Mouse (Mus musculus): Measurements from ENCODE around the gene Olfr288.

Gene Olfr288

DNA sequence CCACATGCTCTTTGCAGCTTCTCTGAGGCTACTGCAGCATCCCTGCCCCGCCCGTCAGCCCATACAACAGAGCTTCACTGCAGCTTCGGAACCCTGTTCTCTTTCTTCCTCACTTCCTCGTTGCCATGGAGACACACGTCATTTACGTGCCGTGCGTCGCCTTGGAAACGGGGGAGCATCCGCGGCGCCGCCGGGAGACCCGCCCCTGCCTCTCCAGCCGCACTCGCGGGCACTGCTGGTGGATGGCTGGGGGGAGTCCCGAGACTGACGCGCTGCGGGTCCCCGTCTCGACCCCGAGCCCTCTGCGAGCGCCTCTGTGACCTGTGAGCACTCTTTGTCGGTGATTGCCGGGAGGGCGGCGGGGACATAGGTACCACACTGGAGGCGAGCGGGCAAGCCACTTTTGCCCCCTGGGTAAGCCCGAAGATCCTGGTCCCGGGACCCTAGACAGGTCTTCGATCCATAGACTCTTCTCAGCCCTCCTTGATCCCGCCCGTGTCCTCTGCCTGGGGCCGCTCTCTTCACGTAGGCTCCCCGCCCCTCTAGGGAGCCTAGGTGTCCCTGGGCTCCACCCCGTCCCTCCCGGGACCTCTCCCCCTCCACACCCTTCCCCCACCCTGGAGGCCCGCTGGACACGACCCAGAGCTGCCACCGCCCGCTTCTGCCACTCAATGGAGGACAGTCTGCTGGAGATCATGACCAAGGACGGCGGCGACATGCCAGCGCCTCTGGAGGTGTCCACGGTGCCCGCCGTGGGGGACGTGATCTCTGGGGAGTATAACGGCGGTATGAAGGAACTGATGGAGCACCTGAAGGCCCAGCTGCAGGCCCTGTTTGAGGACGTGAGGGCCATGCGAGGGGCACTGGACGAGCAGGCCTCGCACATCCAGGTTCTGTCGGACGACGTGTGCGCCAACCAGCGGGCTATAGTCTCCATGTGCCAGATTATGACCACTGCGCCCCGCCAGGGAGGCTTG lies 27.4 kb downstream of the Olfr288 start:
- peak; percentile 92 for ATAC-seq (ENCODE audit: insufficient number of reproducible peaks, low FRiP score, low TSS enrichment)

DNA sequence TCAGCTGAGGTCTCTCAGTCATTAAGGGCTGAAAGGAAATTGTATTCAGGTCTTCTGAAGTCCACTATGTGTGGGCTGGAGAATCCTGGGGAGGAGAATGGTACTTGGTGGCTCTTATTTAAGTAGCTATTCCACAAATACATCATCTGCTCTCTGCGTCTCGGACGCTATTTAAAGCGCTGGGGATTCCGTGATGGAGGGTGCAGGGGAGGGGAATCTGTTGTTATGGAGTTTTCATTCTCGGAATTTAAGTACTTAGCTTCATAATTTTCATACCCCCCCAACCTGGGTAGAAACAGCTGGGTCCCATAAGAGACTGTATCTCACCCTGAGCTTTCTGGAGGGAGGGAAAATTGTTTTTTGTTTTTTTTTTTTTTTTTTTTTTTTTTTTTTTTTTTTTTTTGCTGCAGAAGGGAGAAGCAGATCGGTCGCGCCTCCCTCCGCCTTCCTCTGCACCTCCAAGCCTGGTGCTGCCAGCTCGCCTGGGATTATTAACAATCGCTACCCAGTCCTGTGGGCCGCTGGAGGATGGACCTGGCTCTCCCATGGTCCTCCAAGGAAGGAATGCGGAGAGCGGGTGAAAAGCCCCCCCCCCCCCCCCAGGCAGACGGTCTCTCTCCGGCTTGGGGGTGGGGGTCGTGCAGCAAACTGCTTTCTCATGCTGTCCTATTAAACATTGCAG lies 28.2 kb downstream of the Olfr288 start, which contains the start of gene Ccdc184:
Gene Ccdc184, plus strand, starts transcription at position 196 of the 682 bp plus-strand sequence.
- peak; percentile 65 for ATAC-seq (ENCODE audit: insufficient number of reproducible peaks, low FRiP score, low TSS enrichment)

DNA sequence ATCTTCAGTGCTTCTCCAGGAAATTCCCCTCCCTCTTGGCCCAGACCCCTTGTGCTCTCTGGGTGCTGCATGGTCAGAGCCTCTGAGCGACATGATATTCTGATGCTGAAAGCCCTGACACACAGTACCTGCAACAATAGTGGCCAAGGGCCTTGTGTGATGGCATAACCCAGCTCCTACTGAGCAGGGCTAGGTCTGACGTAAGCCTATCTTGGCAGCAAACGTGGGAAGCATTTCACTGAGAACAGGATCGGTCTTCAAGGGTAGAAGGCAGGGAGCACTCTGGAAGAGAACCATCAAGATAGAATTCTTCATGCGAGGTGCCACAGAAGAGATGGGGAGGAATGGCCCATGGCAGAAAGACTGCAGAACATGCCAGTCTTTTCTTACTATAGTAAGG lies 29.8 kb downstream of the Olfr288 start, which contains the start of gene Asb8:
Gene Asb8, minus strand, starts transcription at position 101 of the 400 bp plus-strand sequence.
- no peak for ATAC-seq (ENCODE audit: insufficient number of reproducible peaks, low FRiP score, low TSS enrichment)

DNA sequence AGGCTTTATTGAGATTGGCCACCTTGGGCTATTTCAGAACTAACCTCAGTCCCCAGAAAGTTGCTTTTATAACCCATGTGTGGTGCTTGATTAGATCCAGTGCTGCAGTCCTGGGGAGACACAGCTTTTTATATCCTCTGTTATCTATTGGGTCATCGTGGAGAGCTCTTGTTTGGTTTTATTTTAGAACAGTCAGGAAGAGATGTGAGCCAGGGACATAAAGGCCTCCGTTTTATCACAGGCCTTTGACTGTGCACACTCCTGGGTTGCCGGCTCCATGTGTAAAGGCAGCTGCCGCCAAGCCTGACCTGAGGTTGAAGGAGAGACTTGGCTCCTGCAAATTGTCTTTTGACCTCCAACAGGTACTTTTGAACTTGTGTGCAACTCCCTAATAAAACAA lies 32.8 kb downstream of the Olfr288 start:
- no peak for ATAC-seq (ENCODE audit: insufficient number of reproducible peaks, low FRiP score, low TSS enrichment)

DNA sequence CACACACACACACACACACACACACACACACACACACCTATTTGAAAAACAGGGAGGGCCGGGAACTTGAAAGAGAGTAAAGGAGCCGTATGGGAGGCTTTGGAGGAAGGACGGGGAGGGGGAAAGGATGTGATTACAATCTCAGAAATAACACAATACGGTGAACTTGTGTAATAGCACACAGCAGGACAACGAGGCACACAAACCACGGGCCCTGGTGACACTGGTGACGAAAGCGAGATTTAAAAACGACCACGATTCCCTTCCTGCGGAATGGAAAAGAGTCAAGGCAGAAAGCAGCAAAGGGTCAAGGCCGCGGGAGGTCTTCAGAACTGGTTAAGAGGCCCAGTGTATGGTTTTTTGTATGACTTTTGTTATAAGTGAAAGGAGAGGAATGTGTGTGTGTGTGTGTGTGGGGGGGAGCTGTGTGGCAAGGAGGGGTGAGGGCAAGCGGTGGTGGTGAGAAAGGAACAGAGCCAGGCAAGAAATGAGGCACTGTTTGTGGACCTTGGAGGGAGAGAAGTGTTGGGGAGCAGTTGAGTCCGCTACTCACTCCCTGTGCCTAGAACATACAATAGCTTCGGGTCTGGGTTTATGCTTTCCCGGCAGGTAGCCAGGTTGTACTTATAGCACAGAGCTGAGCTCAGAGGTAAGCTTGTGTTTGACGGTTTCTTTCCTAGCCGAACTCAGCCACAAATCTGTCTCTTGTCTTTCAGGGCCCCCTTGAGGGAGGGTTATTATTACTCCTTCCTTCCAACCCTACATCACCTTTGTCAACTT lies 34.1 kb downstream of the Olfr288 start:
- no peak for ATAC-seq (ENCODE audit: insufficient number of reproducible peaks, low FRiP score, low TSS enrichment)

DNA sequence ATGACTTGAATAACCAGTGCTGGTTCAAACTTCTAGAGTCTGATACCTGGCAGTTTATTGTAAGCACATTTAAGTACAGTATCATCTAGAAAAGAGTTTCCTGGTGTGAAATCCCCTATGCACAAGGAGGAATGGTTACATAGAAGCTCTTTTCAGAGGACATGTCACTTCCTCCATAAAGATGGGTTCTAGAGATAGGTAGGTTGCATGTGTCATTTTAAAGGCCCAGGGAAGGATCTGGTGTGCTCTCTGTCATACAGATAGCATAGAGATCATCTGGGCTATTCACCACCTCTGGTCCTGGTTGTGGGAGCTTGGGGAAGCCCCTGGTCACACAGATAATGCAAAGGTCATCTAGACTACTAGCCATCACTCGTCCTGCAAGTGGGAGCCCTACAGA lies 38.1 kb downstream of the Olfr288 start:
- ATAC-seq (ENCODE audit: insufficient number of reproducible peaks, low FRiP score, low TSS enrichment): no peak

DNA sequence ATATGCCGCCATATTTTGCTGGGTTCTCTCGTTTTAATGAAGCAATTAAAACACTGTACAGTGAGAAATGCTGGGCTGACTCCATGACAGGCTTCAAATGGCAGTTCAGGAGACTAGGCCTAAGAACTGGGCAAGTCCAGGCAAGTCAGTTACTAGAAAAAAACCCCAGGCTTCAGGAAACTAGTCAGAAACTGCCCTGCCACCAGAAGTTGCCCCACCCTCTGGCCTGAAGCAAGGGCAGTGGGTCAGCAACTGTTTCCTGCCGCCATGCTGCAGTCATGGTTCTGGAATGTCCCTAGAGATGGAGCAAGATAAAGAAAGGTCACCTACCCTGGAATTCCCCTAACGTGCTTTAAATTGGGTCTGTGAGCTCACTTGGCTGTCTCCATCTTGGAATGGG lies 39.4 kb downstream of the Olfr288 start:
- no peak for ATAC-seq (ENCODE audit: insufficient number of reproducible peaks, low FRiP score, low TSS enrichment)

DNA sequence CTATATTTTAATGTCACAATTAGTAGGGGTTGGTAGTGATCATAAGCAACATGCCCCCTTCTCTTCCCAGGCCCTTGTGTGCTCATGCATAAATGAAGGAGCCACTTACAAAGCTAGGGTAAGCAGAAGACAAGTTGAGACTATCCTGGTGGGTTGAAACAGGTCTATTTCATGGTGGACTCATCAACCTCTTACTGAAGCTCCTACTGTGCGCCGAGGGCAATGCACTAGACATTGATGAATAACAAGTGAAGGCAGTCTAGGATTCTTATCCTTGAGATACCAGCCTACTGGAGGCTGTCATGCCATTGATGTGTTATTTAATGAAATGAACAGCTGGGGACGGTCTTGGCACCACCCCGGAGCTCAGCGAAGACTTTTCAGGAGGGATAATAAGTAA lies 40.1 kb downstream of the Olfr288 start:
- no peak for ATAC-seq (ENCODE audit: insufficient number of reproducible peaks, low FRiP score, low TSS enrichment)

DNA sequence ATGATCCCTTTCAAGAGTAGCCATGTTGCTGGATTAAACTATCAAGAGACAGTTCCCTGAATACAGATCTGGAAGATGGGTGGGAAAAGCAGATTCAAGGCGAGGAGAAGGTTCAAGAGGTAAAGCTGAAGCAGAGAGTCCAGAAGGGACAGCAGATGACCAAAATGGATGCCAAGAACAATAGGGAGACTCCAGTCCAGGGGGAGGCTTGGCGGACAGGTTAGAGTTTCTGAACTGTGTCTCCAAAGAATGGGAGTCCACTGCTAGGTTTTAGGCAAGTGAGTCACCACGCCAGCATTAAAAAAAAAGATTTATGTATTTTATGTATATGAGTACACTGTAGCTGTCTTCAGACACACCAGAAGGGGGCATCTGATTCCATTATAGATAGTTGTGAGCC lies 40.7 kb downstream of the Olfr288 start:
- ATAC-seq (ENCODE audit: insufficient number of reproducible peaks, low FRiP score, low TSS enrichment): no peak

DNA sequence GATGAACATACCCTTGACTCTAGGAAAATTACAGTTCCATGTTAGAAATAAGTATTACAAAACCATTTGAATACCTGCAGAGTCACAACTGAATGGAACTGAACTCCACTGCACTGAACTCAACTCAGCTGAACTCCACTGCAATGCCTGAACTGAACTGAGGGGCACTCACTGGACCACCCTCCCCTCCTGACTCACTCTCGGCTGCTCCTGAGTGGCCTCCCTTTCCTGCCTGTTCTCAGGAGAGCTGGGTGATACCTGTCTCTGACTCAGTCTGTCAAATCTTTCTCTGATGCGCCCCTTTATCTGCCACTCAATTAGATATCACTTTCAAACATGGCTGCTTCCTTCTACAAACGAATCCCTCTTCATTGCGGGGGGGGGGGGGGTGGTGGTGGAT lies 41.2 kb downstream of the Olfr288 start:
- no peak for ATAC-seq (ENCODE audit: insufficient number of reproducible peaks, low FRiP score, low TSS enrichment)

DNA sequence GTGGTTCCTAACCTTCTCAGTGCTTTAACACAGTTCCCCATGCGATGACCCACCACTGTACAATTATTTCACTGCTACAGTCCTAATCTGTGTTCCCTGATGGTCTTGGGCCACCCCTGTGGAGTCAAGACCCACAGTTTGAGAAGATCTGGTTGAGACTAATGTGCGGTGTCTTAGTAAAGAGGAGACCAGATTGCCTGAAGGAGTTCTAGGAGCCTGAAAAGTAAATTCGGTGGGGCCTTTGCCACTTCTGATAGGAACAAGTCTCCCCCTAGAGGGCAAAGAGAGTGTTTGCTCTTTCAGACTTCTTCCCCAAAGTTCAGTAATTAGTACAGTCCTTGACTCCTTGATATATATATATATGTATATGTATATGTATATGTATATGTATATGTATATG lies 41.7 kb downstream of the Olfr288 start:
- ATAC-seq (ENCODE audit: insufficient number of reproducible peaks, low FRiP score, low TSS enrichment): peak; percentile 40; the same call in 1 of the 2 replicates

DNA sequence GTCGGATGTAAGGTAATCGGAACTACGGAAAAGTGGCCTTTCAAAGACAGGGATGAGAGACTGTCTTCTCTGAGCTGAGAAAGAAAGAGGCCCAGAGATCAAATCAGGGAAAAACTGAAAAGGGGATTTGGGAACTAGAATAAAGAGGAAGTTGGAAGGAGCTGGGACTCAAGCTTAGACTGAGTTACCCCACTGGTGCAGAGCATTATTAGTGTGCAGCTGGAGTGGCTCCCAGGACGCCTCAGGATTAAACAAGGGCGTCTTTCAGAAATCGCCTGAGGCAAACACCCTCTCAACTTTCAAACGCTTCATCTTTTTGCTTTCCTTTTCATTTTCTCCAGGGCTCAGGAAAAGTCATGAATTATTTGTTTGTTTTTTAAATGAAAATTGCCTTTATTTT lies 42.4 kb downstream of the Olfr288 start:
- no peak for ATAC-seq (ENCODE audit: insufficient number of reproducible peaks, low FRiP score, low TSS enrichment)

DNA sequence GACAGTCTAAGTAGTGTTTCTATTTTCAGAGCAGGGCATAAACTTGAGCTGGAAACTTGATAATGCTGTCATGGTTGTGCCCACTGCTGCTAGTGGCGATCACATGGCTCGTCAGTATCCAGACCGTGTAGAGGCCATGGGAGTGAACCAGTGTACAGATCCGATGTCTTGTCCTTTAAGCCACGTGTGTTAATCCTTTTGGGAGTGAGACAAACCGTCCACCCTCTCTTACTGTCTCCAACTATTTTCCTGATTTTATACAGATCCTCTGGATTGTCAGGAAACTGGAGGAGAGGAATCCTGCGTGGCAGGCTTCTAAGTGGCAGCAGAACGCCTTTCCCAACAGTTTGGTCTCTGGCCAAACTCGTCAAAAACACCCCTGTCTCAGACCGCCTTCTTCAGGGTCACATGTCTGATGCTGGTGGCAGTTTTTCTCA lies 46.2 kb downstream of the Olfr288 start:
- ATAC-seq (ENCODE audit: insufficient number of reproducible peaks, low FRiP score, low TSS enrichment): no peak

DNA sequence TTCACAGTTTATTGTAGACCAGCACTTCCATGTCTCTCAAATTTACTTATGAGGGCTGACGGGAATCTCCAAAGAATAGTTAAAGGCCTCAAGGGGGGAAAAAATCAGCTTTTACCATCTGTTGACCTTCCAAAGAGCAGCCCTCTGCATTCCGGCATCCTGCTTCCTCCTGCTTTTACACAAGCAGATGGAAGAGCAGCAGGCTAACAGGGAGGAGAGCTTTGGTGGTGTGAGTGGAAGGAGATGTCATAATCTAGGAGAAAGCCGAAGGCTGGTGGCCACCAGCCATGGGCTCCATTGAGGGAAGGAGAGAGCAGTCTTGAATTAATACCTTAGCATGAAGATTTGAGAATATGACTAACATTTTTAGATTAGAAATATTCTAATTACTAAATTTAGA lies 47.0 kb downstream of the Olfr288 start:
- ATAC-seq (ENCODE audit: insufficient number of reproducible peaks, low FRiP score, low TSS enrichment): peak; percentile 89

DNA sequence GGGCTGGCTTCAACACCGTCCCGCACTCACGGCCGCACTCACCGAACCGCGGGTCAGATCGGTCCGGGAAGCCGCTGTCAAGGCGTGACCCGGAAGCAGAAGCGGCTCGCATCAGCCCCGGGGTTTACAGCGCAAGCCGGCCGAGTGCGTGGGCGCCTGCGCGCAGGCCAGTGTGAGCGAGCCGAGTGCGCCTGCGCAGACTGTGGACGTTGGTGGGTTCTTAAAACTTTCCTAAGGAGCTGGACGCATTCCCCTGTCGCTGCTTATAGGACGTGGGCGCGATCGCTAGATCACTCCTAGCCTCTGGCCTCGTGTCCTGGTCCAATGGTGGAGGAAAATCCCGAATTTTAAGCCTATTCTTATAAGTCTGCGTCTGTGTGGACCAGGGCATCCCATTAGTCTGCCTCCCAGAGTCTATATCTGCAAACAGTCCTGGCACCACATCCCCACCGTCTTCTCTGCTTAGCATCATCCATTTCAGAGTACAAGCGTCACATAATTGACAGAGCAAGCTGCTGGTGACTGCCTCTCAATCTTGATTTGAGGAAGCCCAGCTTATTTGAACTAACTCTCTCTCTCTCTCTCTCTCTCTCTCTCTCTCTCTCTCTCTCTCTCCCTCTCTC lies 49.7 kb downstream of the Olfr288 start:
- ATAC-seq (ENCODE audit: insufficient number of reproducible peaks, low FRiP score, low TSS enrichment): peak; percentile 91

DNA sequence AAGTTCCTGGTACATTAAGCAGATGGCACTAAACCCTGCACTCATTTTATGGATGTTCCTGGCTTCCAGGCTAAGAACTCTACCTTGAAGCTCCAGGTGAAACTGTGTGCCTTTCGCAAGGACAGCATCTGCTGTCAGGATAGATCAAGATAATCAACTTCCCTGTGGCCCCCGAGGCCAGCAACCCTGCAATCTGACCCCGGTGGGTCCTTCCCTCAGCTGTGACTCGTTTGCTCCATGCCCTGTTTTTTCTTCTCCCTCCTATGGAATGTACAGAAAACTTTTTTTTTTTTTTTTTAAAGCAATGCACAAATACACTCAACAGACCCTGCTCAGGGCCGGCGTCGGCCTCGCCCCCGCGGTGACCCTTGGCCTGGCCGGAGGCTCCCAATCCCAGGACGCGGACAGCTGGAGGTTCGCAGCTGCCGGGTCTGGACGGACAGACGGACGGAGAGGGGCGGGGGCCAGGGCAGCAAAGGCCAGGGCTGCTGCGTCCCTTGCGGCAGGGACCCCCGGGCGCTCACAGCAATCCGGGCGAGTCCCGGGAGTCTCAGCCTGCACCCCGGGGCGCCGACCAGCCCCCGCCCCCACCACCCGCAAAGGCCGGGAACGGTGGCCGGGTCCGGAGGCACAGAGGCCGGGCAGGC lies 50.4 kb downstream of the Olfr288 start:
- no peak for ATAC-seq (ENCODE audit: insufficient number of reproducible peaks, low FRiP score, low TSS enrichment)

DNA sequence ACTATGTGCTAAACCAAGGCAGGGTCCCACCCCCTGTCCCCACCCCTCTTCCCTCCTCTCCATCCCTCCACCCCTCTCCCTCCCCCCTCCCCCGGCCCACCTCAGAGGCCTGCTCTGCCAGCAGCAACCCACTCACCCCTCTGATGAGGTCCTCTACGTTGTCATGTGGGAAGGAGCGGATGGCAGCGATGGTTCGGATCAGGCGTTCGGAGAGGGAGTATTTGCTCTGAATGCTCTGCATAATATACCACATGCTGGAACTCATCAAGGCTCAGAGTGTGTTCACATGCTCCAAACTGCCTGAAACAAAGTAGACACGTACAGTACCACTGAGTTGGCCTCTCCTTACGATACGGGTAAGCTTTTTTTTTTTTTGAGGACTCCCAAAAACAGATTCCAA lies 52.8 kb downstream of the Olfr288 start:
- no peak for ATAC-seq (ENCODE audit: insufficient number of reproducible peaks, low FRiP score, low TSS enrichment)

DNA sequence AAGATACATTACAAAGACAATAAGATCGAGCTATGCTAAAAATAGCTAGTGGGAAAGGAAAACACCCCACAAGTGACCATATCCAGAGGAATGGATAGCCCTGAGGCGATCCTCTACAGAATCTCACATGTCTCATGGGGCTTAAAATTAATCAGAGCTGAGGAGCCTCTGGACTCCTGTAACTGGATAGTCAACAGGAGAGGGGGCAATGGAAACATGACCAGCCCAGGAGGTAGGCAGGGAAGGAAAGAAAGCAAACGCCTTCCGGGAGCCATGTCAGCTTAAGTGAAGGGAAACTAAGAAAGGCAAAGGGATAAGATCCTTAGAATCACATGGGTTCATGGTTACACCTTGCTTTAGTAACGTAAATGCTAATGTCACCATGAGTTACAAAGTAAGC lies 54.5 kb downstream of the Olfr288 start:
- ATAC-seq (ENCODE audit: insufficient number of reproducible peaks, low FRiP score, low TSS enrichment): no peak

DNA sequence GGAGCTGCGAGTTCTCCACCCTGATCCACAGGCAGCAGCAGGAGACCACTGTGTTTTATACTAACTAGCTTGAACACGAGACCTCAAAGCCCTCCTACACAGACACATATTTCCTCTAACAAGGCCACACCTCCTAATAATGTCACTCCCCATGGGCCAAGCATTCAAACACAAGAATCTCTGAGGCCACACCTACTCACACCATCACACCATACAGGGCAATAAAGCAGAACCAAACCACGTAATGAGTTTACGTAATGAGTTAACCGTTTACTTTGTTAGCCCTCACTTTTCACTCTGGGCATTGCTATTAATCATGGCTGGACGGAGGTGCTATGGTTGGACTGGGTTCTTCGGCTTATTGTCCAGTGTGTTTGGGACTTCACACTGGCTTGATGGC lies 55.6 kb downstream of the Olfr288 start:
- no peak for ATAC-seq (ENCODE audit: insufficient number of reproducible peaks, low FRiP score, low TSS enrichment)

DNA sequence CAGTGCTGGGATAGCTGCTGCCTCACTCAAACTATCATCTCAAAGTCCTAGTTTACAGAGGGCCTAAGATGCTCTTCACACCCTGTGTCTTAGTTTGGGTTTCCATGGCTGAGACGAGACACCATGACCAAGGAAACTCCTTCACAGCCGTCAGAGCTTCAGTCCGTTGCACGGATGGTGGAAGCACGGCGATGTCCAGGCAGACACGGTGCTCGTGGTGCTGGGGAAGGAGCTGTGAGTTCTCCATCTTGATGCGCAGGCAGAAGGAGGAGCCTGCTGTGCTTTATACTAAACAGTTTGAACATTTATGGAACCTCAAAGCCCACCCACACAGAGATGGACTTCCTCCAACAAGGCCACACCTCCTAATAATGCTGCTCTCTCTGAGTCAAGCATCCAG lies 58.5 kb downstream of the Olfr288 start:
- ATAC-seq (ENCODE audit: insufficient number of reproducible peaks, low FRiP score, low TSS enrichment): no peak
